Mouse (Mus musculus): Measurements from ENCODE around the gene Pgr. TPM values are rescaled to one million over a fixed set of nuclear protein-coding genes. Genes with fewer than 3 reads are reported as not detected.

Pgr gene
- not detected for total RNA-seq (2018; cell fraction: chromatin; rRNA removed)
- under 1 TPM in 15 of 26 experiments, not detected in 11; under 0.01 to 0.13 (median 0.04) TPM for total RNA-seq (2018; cell fraction: cytosol; rRNA removed)
- under 1 TPM in 3 of 26 experiments, not detected in 23; 0.11 to 0.15 (median 0.14) TPM for total RNA-seq (2018; cell fraction: nucleus; rRNA removed)
- 0.06 TPM in 1 of 3 replicates, not detected in the others for polyA plus RNA-seq (2018)

GRCm38 (mm10) chr9:8899616-8900202, at the start of gene Pgr:
Gene Pgr (plus strand): TSS chr9:8899833.
- no peak within 1 kb of the TSS for H3K4me3 ChIP-seq (ENCODE audit: inconsistent target)
- WGBS (ENCODE audit: missing documents) = 3% methylated on average over 16 of the region's 16 CpGs
- H3K79me2 ChIP-seq (ENCODE audit: inconsistent target) = no peaks in the 10 kb centered on the region
- no peaks in the 10 kb centered on the region for H3K36me3 ChIP-seq (ENCODE audit: inconsistent target)
- H3K27ac ChIP-seq = no peak within 1 kb of the TSS

DNA sequence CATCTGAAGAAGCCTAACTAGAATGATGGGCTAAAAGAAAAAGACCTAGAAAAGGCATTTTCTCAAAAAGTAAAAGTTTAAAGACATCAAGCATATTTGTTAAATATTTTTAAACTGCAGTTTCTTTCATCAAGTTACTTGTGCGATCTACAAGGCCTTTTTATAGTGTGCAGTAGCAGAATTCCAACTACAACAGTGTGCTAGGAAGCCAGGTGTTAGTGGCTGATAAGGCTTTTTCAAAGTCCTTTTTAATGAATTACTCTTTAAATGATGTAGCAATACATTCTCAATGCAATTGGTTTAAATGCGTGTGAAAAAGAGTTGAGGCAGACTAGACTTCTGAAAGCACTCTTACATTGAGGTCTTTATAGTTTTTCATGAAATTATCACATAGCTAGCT, 42.2 kb upstream of the Pgr start:
- no peaks in the 10 kb centered on the region for H3K79me2 ChIP-seq (ENCODE audit: inconsistent target)
- no peaks in the 10 kb centered on the region for H3K36me3 ChIP-seq (ENCODE audit: inconsistent target)
- H3K4me3 ChIP-seq (ENCODE audit: inconsistent target) = no peak overlapping the region
- no peak overlapping the region for H3K27ac ChIP-seq
- WGBS (ENCODE audit: missing documents) = 96% methylated on average over 2 of the region's 2 CpGs

DNA sequence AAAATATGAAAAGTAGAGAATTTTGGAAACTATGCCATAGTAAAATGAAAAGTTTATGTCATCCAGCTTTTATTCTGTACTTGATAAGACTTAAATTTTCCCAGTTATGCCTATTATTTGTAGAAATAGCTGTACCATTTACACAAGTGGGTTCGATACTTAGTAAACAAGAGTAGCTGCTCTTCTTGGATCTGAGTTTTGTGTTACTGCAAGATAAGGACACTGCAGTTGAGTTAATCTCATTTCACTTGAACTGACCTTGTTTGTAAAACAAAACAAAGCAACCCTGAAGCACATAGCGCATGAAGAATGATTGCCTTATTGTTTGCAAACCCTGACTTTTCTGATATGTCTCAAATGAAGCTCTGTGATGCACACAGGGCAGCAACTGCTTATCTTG, 31.1 kb upstream of the Pgr start:
- WGBS (ENCODE audit: missing documents) = 90% methylated on average over 2 of the region's 2 CpGs
- Histone ChIP-seq H3K27ac (no peak overlapping the region), H3K36me3 (ENCODE audit: inconsistent target) (no peaks in the 10 kb centered on the region), H3K79me2 (ENCODE audit: inconsistent target) (no peaks in the 10 kb centered on the region), H3K4me3 (ENCODE audit: inconsistent target) (no peak overlapping the region)

DNA sequence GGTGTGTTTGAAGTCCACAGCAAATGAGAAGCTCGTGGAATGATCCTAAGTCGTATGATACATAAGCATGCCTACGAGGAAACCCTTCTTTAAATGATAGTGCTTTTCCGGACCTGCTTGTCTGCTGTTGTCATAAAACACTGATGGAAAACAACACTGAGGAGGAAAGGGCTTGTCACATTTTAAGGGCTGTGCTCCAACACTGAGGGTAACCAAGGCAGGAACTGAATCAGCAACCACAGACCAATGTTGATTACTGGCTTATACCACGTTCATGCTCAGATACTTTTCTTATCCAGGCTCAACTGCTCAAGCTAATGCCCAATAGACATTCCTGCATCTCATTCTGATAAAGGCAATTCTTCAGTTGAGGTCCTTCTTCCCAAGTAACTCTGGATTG, 4.4 kb upstream of the Pgr start:
- Histone ChIP-seq H3K27ac (no peak overlapping the region), H3K4me3 (ENCODE audit: inconsistent target) (no peak overlapping the region), H3K79me2 (ENCODE audit: inconsistent target) (no peaks in the 10 kb centered on the region), H3K36me3 (ENCODE audit: inconsistent target) (no peaks in the 10 kb centered on the region)
- 0% methylated on average over 5 of the region's 5 CpGs for WGBS (ENCODE audit: missing documents)

GRCm38 (mm10) chr9:8900203-8901012, 775 bp downstream of the Pgr start:
- Histone ChIP-seq H3K79me2 (ENCODE audit: inconsistent target) (no peaks in the 10 kb centered on the region), H3K4me3 (ENCODE audit: inconsistent target) (no peak overlapping the region), H3K36me3 (ENCODE audit: inconsistent target) (no peaks in the 10 kb centered on the region), H3K27ac (no peak overlapping the region)
- WGBS (ENCODE audit: missing documents) = 1% methylated on average over 40 of the region's 41 CpGs

DNA sequence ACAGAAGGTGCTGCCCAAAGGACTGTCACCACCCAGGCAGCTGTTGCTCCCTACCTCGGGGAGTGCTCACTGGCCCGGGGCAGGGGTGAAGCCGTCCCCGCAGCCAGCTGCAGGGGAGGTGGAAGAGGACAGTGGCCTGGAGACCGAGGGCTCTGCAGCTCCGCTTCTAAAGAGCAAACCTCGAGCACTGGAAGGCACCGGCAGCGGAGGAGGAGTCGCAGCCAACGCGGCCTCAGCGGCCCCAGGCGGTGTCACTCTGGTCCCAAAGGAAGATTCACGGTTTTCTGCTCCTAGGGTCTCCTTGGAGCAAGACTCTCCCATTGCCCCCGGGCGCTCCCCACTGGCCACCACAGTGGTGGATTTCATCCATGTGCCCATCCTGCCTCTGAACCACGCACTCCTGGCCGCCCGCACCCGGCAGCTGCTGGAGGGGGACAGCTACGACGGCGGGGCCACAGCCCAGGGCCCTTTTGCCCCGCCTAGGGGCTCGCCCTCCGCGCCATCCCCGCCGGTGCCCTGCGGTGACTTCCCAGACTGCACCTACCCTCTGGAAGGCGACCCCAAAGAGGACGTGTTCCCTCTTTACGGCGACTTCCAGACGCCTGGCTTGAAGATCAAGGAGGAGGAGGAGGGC, 1.5 kb downstream of the Pgr start:
- H3K4me3 ChIP-seq (ENCODE audit: inconsistent target) = no peak overlapping the region
- 3% methylated on average over 35 of the region's 36 CpGs for WGBS (ENCODE audit: missing documents)
- no peaks in the 10 kb centered on the region for H3K36me3 ChIP-seq (ENCODE audit: inconsistent target)
- no peaks in the 10 kb centered on the region for H3K79me2 ChIP-seq (ENCODE audit: inconsistent target)
- no peak overlapping the region for H3K27ac ChIP-seq

DNA sequence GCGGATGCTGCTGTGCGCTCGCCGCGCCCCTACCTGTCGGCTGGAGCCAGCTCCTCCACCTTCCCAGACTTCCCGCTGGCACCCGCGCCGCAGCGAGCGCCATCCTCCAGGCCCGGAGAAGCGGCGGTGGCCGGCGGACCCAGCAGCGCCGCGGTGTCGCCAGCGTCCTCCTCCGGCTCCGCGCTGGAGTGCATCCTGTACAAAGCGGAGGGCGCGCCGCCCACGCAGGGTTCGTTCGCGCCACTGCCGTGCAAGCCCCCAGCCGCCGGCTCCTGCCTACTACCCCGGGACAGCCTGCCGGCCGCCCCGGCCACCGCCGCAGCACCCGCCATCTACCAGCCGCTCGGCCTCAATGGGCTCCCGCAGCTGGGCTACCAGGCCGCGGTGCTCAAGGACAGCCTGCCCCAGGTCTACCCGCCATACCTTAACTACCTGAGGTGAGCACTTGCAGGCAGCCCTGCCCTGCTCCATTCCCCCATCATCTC, 2.1 kb downstream of the Pgr start:
- Histone ChIP-seq H3K36me3 (ENCODE audit: inconsistent target) (no peaks in the 10 kb centered on the region), H3K27ac (no peak overlapping the region), H3K79me2 (ENCODE audit: inconsistent target) (no peaks in the 10 kb centered on the region), H3K4me3 (ENCODE audit: inconsistent target) (no peak overlapping the region)
- 5% methylated on average over 36 of the region's 49 CpGs for WGBS (ENCODE audit: missing documents)

DNA sequence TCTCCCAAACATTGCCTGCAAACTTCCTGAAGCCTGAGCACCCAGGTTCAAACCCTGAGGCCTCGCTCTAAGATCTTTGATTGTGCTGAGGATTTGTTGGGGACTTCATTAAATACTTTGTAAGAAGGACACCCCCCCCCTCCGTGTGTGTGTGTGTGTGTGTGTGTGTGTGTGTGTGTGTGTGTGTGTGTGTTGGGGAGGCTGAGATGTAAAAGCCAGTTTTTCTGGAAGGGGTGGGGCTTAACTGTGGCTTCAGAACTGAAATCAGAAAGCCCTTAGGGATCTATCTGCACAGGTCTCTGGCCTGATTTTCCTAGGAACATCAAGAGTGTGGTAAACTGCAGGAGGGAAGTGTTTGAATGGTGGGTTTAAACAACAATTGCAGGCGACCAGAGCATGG, 2.6 kb downstream of the Pgr start:
- WGBS (ENCODE audit: missing documents) = 62% methylated on average over 3 of the region's 3 CpGs
- Histone ChIP-seq H3K79me2 (ENCODE audit: inconsistent target) (no peaks in the 10 kb centered on the region), H3K27ac (no peak overlapping the region), H3K36me3 (ENCODE audit: inconsistent target) (no peaks in the 10 kb centered on the region), H3K4me3 (ENCODE audit: inconsistent target) (no peak overlapping the region)

GRCm38 (mm10) chr9:8927561-8927960, 27.9 kb downstream of the Pgr start:
- no peak overlapping the region for H3K27ac ChIP-seq
- 79% methylated on average over 2 of the region's 2 CpGs for WGBS (ENCODE audit: missing documents)
- H3K79me2 ChIP-seq (ENCODE audit: inconsistent target) = no peaks in the 10 kb centered on the region
- no peak overlapping the region for H3K4me3 ChIP-seq (ENCODE audit: inconsistent target)
- H3K36me3 ChIP-seq (ENCODE audit: inconsistent target) = no peaks in the 10 kb centered on the region

GRCm38 (mm10) chr9:8937753-8938152, 38.1 kb downstream of the Pgr start:
- 68% methylated on average over 1 of the region's 1 CpGs for WGBS (ENCODE audit: missing documents)
- no peaks in the 10 kb centered on the region for H3K36me3 ChIP-seq (ENCODE audit: inconsistent target)
- H3K27ac ChIP-seq = no peak overlapping the region
- no peak overlapping the region for H3K4me3 ChIP-seq (ENCODE audit: inconsistent target)
- H3K79me2 ChIP-seq (ENCODE audit: inconsistent target) = no peaks in the 10 kb centered on the region

- Histone ChIP-seq H3K79me2 (ENCODE audit: inconsistent target) (no peaks in the 10 kb centered on the region), H3K4me3 (ENCODE audit: inconsistent target) (no peak overlapping the region), H3K36me3 (ENCODE audit: inconsistent target) (no peaks in the 10 kb centered on the region), H3K27ac (no peak overlapping the region)
Observed at GRCm38 (mm10) chr9:8953306-8953705, 53.7 kb downstream of the Pgr start.

DNA sequence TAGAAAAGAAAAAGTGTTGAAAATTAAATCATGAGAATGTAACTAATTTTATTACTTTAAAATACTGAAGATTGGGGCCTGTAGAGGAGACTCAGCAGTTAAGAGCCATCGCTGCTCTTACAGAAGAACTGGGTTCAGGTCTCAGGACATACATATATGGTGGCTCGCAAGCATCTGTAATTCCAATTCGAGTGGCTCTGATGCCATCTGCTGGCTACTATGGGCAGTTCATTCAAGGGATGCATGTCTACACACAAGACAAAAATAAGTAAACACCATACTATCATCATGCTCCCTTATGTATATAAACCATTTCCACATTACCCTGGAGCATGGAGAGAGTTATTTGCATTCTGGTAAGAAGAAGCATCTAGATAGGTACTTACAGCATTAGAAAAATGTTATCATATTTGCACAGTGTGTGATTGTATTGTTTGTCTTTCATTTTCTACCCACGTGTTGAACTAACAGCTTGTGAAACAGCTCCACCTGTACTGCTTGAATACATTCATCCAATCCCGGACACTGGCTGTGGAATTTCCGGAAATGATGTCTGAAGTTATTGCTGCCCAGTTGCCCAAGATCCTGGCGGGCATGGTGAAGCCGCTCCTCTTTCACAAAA, 65.0 kb downstream of the Pgr start:
- Histone ChIP-seq H3K27ac (no peak overlapping the region), H3K36me3 (ENCODE audit: inconsistent target) (no peaks in the 10 kb centered on the region), H3K79me2 (ENCODE audit: inconsistent target) (no peaks in the 10 kb centered on the region), H3K4me3 (ENCODE audit: inconsistent target) (no peak overlapping the region)
- 63% methylated on average over 8 of the region's 8 CpGs for WGBS (ENCODE audit: missing documents)

- H3K36me3 ChIP-seq (ENCODE audit: inconsistent target) = no peaks in the 10 kb centered on the region
- no peak overlapping the region for H3K4me3 ChIP-seq (ENCODE audit: inconsistent target)
- WGBS (ENCODE audit: missing documents) = 76% methylated on average over 7 of the region's 7 CpGs
- no peaks in the 10 kb centered on the region for H3K79me2 ChIP-seq (ENCODE audit: inconsistent target)
- no peak overlapping the region for H3K27ac ChIP-seq
Observed at GRCm38 (mm10) chr9:8970240-8970639, 70.6 kb downstream of the Pgr start.

DNA sequence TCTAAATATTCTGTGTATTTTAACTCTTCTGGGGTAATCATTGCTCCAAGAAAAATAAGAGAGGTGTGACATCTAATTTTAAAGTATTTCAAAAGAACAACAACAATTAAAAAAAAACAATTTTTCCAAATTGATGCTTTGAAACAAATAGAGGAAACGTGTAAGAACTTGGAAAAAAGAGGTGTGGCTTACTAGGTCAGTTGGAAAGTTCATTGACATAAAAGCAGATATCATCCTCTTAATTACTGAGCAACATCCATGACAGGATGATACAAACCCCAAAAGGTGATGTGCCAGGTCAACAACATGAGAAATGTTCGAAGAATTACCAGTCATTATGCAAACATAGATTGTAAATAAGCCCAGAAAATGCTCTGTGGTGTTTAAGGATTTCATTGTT, 71.9 kb downstream of the Pgr start, which contains the start of gene Gm16485:
Gene Gm16485, plus strand, starts transcription at position 301 of the 400 bp plus-strand sequence.
- no peaks in the 10 kb centered on the region for H3K36me3 ChIP-seq (ENCODE audit: inconsistent target)
- H3K4me3 ChIP-seq (ENCODE audit: inconsistent target) = no peak within 1 kb of the TSS
- 86% methylated on average over 2 of the region's 2 CpGs for WGBS (ENCODE audit: missing documents)
- H3K79me2 ChIP-seq (ENCODE audit: inconsistent target) = no peaks in the 10 kb centered on the region
- no peak within 1 kb of the TSS for H3K27ac ChIP-seq

Data from macrophage (primary cell).